In the genomic region with DNA sequence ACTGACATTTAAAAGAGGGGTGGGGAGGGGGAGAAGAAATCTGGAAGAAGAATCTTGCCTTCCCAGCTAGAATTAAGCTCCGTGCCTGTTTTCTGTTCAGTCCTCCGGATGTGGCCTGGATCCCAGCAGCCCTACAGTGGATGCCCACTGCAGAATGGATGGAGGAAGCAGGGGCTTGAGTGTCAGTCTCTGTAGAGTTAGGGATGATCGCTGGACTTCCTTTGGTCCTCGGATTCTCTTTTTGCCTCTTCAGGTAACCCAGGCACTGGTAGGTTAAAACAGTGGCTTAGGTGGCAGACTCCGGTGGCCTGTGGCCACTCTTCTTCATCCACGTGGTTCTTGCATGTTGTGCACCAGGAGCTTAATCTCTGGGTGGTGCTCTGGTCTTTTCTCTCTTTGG, we compare ENCODE assay signal across 8 mouse cellular contexts. TPM values are rescaled to one million over a fixed set of nuclear protein-coding genes. Genes with fewer than 3 reads are reported as not detected.
DNase-seq lines count a peak whose midpoint lies in the region; ATAC-seq and TF ChIP-seq lines count a peak whose summit lies in the region.

No protein-coding gene starts in this region.

- TF ChIP-seq RAD21 in CH12.LX (IDR thresholded peaks at IDR 0.05; ENCODE audit: low read depth, low read length): no peak

- no peaks in the 10 kb centered on the region for H3K79me2 ChIP-seq in CH12.LX (replicated peaks; ENCODE audit: control insufficient read depth, extremely low read depth, insufficient read depth, poor library complexity, severe bottlenecking)

- in situ Hi-C loops in CH12.LX (cut with MboI; ENCODE audit: low pct_ligation_motif_present, low pct_unique_long_range_greater_than_20kb, low sequenced_read_pairs): loop anchor here (25.0 kb wide), 1 partner anchor 1339 kb away; a partner anchor contains a TSS

- peaks cover 13% of the 10 kb centered on the region for H3K4me1 ChIP-seq in heart, embryonic 10.5 days
- peaks cover 3 to 21% of the 10 kb centered on the region in 2 experiments; a peak in 2 of 4 replicates for H3K4me1 ChIP-seq in CH12.LX (ENCODE audit: control insufficient read depth in 1 of 2, insufficient read depth in 2 of 2)
- peaks cover 14% of the 10 kb centered on the region for H3K4me1 ChIP-seq in forebrain, embryonic 10.5 days
- H3K4me1 ChIP-seq in limb, embryonic 15.5 days: peaks cover 15% of the 10 kb centered on the region

- H3K4me2 ChIP-seq in CH12.LX (ENCODE audit: insufficient read depth, low read depth, poor library complexity, severe bottlenecking): peak overlapping the region; percentile 81
- peak overlapping the region; percentile 77 for H3K4me2 ChIP-seq in limb, embryonic 15.5 days

- peak overlapping the region; percentile 85 for H3K4me3 ChIP-seq in heart, embryonic 10.5 days
- no peak overlapping the region for H3K4me3 ChIP-seq in CH12.LX (replicated peaks in 1 of 3; ENCODE audit: low read depth in 2 of 3, low read length in 2 of 3, poor library complexity in 1 of 3)
- peak overlapping the region; percentile 88 for H3K4me3 ChIP-seq in forebrain, embryonic 10.5 days
- H3K4me3 ChIP-seq in limb, embryonic 15.5 days: peak overlapping the region; percentile 91

- peak overlapping the region; percentile 83 for H3K9ac ChIP-seq in CH12.LX (ENCODE audit: insufficient read depth, low read depth)
- peak overlapping the region; percentile 21; the same call in 1 of the 2 replicates for H3K9ac ChIP-seq in limb, embryonic 15.5 days

- no peak for DNase-seq in heart, embryonic 10.5 days (ENCODE audit: low spot score)
- no peak for DNase-seq in heart, adult 8-10 months (ENCODE audit: low spot score)
- no peak for DNase-seq in CH12.LX (ENCODE audit: extremely low read depth)
- no peak for DNase-seq in forebrain, embryonic 10.5 days (ENCODE audit: extremely low spot score, low spot score)
- DNase-seq in layer of hippocampus, postnatal 10 days (ENCODE audit: low spot score in 2 of 2): no peak
- DNase-seq in thymus, postnatal 0 days (ENCODE audit: low spot score): no peak

- no peak for ATAC-seq in limb, embryonic 15.5 days (ENCODE audit: insufficient number of reproducible peaks, low FRiP score, low TSS enrichment, low read depth)
- ATAC-seq in granulocyte monocyte progenitor cell, adult 5-6 weeks (replicated peaks; ENCODE audit: poor library complexity, severe bottlenecking): no peak

- no peak for TF ChIP-seq EP300 in CH12.LX (IDR thresholded peaks at IDR 0.05; ENCODE audit: low read length)

- no peak for TF ChIP-seq CTCF in CH12.LX (conservative IDR thresholded peaks at IDR 0.05 in 1 of 2, IDR thresholded peaks at IDR 0.05 in 1 of 2; ENCODE audit: low read depth in 2 of 2, low read length in 2 of 2)

- no peak overlapping the region for H3K27ac ChIP-seq in heart, embryonic 10.5 days
- H3K27ac ChIP-seq in CH12.LX (ENCODE audit: insufficient read depth, low read depth): no peak overlapping the region
- no peak overlapping the region for H3K27ac ChIP-seq in forebrain, embryonic 10.5 days
- peak overlapping the region; percentile 93; the same call in 1 of the 2 replicates for H3K27ac ChIP-seq in limb, embryonic 15.5 days

- no peak for TF ChIP-seq POLR2A in CH12.LX (IDR thresholded peaks at IDR 0.05; ENCODE audit: low read depth, low read length)

- H3K27me3 ChIP-seq in heart, embryonic 10.5 days (ENCODE audit: insufficient read depth, poor library complexity, severe bottlenecking): no peaks in the 10 kb centered on the region
- no peaks in the 10 kb centered on the region for H3K27me3 ChIP-seq in CH12.LX (replicated peaks)
- H3K27me3 ChIP-seq in forebrain, embryonic 10.5 days (ENCODE audit: poor library complexity, severe bottlenecking): 0 out of 2 replicates have a peak, but pooled peaks cover 3% of the 10 kb centered on the region
- no peaks in the 10 kb centered on the region for H3K27me3 ChIP-seq in limb, embryonic 15.5 days

- 42% methylated on average over 6 of the region's 6 CpGs for WGBS in heart, embryonic 10.5 days
- WGBS in forebrain, embryonic 10.5 days: 43% methylated on average over 6 of the region's 6 CpGs
- 36% methylated on average over 6 of the region's 6 CpGs for WGBS in limb, embryonic 15.5 days

- no peaks in the 10 kb centered on the region for H3K36me3 ChIP-seq in heart, embryonic 10.5 days
- H3K36me3 ChIP-seq in CH12.LX (replicated peaks in 1 of 2; ENCODE audit: control insufficient read depth in 1 of 2, insufficient read depth in 1 of 2, low read length in 1 of 2): peaks cover 0 to 3% of the 10 kb centered on the region in 2 experiments
- no peaks in the 10 kb centered on the region for H3K36me3 ChIP-seq in forebrain, embryonic 10.5 days (replicated peaks)
- H3K36me3 ChIP-seq in limb, embryonic 15.5 days: no peaks in the 10 kb centered on the region

- dilution Hi-C loops in CH12.LX (cut with MboI; ENCODE audit: extremely low pct_ligation_motif_present, extremely low pct_unique_long_range_greater_than_20kb, low sequenced_read_pairs): no loop called here

- no peaks in the 10 kb centered on the region for H3K9me3 ChIP-seq in heart, embryonic 10.5 days
- no peaks in the 10 kb centered on the region for H3K9me3 ChIP-seq in CH12.LX (replicated peaks; ENCODE audit: low read length)
- no peaks in the 10 kb centered on the region for H3K9me3 ChIP-seq in forebrain, embryonic 10.5 days
- no peaks in the 10 kb centered on the region for H3K9me3 ChIP-seq in limb, embryonic 15.5 days

TF ChIP-seq in CH12.LX, 34 proteins besides CTCF, POLR2A, EP300 and RAD21:
- TF ChIP-seq MEF2A (IDR thresholded peaks at IDR 0.05; ENCODE audit: borderline replicate concordance, low read depth, low read length): no peak
- TF ChIP-seq SIN3A (IDR thresholded peaks at IDR 0.05; ENCODE audit: low read length): no peak
- no peak for TF ChIP-seq USF2 (conservative IDR thresholded peaks at IDR 0.05; ENCODE audit: low read depth, low read length)
- TF ChIP-seq POLR2AphosphoS2 (IDR thresholded peaks at IDR 0.05; ENCODE audit: low read depth, low read length): no peak
- TF ChIP-seq E2F4 (IDR thresholded peaks at IDR 0.05; ENCODE audit: insufficient replicate concordance, low read depth, low read length): no peak
- no peak for TF ChIP-seq IRF4 (IDR thresholded peaks at IDR 0.05; ENCODE audit: low read depth, low read length)
- no peak for TF ChIP-seq MAZ (IDR thresholded peaks at IDR 0.05; ENCODE audit: low read depth, low read length)
- no peak for TF ChIP-seq SMC3 (IDR thresholded peaks at IDR 0.05; ENCODE audit: low read depth, low read length)
- TF ChIP-seq NRF1 (IDR thresholded peaks at IDR 0.05; ENCODE audit: low read depth, low read length): no peak
- no peak for TF ChIP-seq CHD2 (IDR thresholded peaks at IDR 0.05; ENCODE audit: low read length)

RNA-seq across cellular contexts. Expression of a gene that starts 1.2 kb away (rescaled TPM):
- polyA plus RNA-seq in heart, embryonic 10.5 days (2016; fragmentation: Nextera tagmentation; extraction: Ambion mirVana): 20.3 and 28.7 TPM in 2 replicates
- 1 to 10 TPM; 6.8 to 9.1 (median 8.4) TPM for total RNA-seq in heart, adult 8-10 months (2022)
- total RNA-seq in CH12.LX (2012; rRNA removed) (23.4 and 26.0 TPM in 2 replicates), CH12.LX (2014; rRNA removed) (6.9 and 8.1 TPM in 2 replicates)
- polyA plus RNA-seq in CH12.LX (2012; ENCODE audit: insufficient read length, low read depth): 17.4 and 18.9 TPM in 2 replicates
- 29.7 and 31.3 TPM in 2 replicates for polyA plus RNA-seq in forebrain, embryonic 10.5 days (2016; fragmentation: Nextera tagmentation; extraction: Ambion mirVana)
- 24.5 and 28.6 TPM in 2 replicates for polyA plus RNA-seq in limb, embryonic 15.5 days (2015; fragmentation: Nextera tagmentation; extraction: Ambion mirVana)
- total RNA-seq in granulocyte monocyte progenitor cell, adult 5-6 weeks (2014; fragmentation: Nextera tagmentation): 14.2 and 27.7 TPM in 2 replicates
- 8.9 and 14.3 TPM in 2 replicates for total RNA-seq in granulocyte monocyte progenitor cell, adult 5-6 weeks (2017)
- total RNA-seq in layer of hippocampus, postnatal 10 days (2021): 100 to 1,000 TPM in 1 of 2 experiments, 10 to 100 TPM in 1; 93.5 to 122 TPM
- 27.8 and 29.3 TPM in 2 replicates for polyA plus RNA-seq in thymus, postnatal 0 days (2015; fragmentation: Nextera tagmentation; extraction: Ambion mirVana)

Comparison
In these comparisons a context has a peak if more than half of its experiments do, and no peak if none do; other contexts are left out.
1. H3K4me3 ChIP-seq: peak in heart, embryonic 10.5 days (single experiment), forebrain, embryonic 10.5 days (single experiment) and limb, embryonic 15.5 days (single experiment); none in CH12.LX (0 of 3).